Mouse (Mus musculus): Measurements from ENCODE around the gene Samd4.

Samd4 gene

DNA sequence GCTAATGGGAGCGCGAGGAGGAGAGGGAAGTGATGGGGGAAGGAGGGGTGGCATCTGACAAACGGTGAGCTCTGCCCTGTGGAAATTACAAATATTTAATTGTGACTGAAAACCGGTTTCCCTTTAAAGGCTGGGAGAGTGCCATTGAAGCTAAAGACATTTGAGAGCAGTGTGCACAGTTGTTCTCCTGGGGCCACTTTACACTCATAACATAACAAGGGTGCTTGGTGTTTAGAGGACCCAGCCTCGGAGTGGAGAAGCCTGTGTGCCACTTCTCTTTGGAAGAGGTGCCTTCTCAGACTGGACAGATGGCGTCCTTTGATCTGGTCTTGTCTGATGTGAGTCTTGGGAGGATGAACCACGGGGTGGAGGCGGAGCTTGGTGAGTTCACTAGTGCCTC, 26.2 kb downstream of the Samd4 start:
- peak; percentile 44 for DNase-seq (ENCODE audit: low spot score)

- no peak for DNase-seq (ENCODE audit: low spot score)
Measured at GRCm38 (mm10) chr14:46912496-46912895, 29.8 kb downstream of the Samd4 start.

DNA sequence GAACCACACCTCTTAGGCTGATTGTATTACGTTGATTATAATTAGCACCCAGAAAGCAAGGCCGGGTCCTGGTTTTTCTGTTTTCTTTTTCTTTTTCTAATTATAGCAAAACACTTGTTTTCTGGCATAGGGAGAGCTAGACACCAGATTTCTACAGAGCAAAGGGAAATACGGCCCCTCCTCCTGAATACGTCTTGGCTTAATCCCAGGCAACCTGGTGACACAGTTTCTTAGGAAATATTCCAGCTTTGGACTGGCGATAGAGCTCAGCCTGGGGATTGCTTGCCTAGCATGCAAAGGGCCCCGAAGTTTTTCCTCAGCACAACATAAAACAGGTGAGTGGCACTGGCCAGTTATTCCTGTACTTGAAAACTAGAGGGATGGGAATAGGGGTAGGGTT, 31.7 kb downstream of the Samd4 start:
- peak; percentile 31 for DNase-seq (ENCODE audit: low spot score)

DNA sequence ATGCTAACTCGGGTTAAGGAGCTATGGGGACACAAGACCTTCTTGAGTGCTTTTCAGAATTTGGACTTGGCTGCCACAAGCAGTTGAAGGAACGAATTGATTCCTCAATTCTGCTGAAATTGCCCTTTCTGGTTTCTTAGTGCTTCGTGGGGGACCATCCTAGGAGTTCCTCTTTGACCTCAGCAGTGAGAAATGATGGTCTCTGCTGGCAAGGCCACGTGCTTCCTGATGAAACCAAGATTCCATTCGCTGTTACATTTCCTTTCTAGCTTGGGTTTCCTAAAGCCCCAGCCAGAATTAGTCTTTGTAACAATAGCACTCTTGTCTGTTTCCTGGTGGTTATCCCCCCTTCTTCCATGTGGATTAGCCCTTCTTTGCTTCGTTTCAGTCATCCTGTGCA, 32.9 kb downstream of the Samd4 start:
- peak; percentile 18 for DNase-seq (ENCODE audit: low spot score)

- DNase-seq (ENCODE audit: low spot score), result peak; percentile 23
Measured at GRCm38 (mm10) chr14:46916581-46916980, 33.9 kb downstream of the Samd4 start.

- DNase-seq (ENCODE audit: low spot score), result peak; percentile 12
Measured at GRCm38 (mm10) chr14:46917136-46917535, 34.5 kb downstream of the Samd4 start.

DNA sequence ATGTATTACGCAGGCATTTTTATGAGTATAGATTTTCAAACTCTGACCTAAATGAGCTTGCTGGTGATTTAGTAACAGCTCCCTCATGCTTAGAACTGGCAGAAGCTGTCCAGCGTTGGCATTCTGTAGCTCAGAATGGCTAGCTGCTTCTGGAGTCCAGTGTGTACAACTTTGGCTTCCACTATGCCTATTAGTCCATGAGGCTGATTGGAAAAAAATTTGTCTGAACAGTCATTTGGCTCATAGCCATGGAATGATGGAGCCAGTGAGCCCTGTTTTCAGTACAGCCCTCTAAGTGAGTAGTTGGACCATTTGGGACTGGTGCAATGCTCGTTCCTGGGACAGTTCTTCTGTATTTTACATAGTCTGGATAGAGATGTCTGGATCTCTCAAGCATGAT, 34.9 kb downstream of the Samd4 start:
- DNase-seq (ENCODE audit: low spot score), result peak; percentile 7

GRCm38 (mm10) chr14:46920496-46920895, 37.8 kb downstream of the Samd4 start:
- peak; percentile 37 for DNase-seq (ENCODE audit: low spot score)

- DNase-seq (ENCODE audit: low spot score), result peak; percentile 30
Measured at GRCm38 (mm10) chr14:46921178-46921975, 38.7 kb downstream of the Samd4 start.

DNA sequence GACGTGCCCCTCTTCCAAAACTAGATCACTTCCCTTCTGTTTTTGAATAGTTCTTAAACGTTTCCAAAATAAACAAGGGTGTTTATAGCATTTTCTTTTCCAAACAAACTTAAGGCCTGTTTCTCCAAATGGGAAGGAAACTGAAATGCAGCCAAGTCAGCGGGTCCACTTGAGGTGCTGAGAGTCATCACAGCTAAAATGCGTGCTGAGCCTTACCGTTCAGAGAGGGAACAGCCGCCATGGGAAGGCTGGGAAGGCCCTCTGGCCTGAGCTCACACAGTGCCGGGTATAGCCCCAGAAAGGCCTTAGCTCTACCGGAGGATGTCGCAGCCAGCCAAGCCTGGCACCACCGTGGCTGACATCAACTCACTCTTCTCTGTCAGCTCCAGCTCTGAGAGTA, 41.3 kb downstream of the Samd4 start:
- DNase-seq (ENCODE audit: low spot score), result no peak

DNA sequence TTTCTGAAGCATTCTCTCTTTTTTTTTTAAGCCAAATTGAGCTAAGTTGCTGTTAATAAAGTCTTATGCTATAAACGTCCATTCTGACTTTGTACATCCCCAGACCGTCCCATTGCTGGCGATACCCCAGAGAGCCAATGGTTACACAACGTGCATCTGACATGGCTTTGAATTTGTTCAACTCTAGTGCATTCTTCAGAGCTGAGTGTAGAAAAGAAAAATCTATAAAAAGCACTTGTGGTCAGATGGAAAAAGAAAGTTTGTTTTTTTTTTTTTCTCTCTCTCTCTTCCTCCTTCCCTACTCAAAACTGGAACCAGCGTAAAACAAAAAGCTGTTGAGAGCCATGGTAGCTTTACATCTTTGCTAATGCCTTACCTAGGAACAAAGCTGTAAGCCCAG, 41.8 kb downstream of the Samd4 start:
- no peak for DNase-seq (ENCODE audit: low spot score)

DNA sequence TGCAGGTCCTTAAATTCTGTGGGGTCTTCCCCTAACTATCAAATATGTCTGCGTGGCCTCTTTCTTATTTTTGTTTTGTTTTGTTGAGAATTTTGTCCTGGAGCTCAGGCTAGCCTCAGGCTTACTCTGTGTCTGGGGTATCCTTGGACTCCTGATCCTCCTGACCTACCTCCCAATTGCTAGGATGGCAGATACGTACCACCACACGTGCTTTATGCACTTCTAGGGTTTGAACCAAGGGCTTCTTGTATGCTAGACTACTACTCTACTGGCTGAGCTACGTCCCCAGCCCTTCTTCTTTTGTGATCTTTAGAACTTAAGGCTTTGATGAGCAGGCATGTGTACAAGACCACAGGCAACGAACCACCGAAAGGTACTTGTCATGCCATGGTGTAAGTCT, 45.9 kb downstream of the Samd4 start:
- no peak for DNase-seq (ENCODE audit: low spot score)

- no peak for DNase-seq (ENCODE audit: low spot score)
Measured at GRCm38 (mm10) chr14:46932121-46932520, 49.5 kb downstream of the Samd4 start.

DNA sequence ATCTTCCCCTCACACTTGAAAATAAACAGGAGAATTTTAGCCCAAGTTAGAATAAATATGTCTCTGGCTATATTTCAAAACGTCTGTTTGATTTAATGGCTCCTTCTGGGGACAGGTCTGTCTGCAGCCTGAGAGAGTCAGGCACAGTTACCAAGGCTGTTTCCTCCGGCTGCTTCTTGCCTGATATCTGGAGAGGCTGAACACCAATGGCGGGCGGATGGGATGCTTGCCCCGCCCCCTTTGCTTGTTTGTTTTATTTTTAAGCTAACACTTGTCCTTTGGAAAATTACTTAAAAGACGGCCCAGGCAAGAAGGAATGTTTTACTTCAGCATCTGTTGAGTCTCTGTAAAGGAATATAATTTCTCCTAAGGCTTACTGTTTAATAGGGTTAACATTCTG, 50.1 kb downstream of the Samd4 start:
- peak; percentile 54 for DNase-seq (ENCODE audit: low spot score)

- DNase-seq (ENCODE audit: low spot score), result no peak
Measured at GRCm38 (mm10) chr14:46941077-46941476, 58.4 kb downstream of the Samd4 start.

DNA sequence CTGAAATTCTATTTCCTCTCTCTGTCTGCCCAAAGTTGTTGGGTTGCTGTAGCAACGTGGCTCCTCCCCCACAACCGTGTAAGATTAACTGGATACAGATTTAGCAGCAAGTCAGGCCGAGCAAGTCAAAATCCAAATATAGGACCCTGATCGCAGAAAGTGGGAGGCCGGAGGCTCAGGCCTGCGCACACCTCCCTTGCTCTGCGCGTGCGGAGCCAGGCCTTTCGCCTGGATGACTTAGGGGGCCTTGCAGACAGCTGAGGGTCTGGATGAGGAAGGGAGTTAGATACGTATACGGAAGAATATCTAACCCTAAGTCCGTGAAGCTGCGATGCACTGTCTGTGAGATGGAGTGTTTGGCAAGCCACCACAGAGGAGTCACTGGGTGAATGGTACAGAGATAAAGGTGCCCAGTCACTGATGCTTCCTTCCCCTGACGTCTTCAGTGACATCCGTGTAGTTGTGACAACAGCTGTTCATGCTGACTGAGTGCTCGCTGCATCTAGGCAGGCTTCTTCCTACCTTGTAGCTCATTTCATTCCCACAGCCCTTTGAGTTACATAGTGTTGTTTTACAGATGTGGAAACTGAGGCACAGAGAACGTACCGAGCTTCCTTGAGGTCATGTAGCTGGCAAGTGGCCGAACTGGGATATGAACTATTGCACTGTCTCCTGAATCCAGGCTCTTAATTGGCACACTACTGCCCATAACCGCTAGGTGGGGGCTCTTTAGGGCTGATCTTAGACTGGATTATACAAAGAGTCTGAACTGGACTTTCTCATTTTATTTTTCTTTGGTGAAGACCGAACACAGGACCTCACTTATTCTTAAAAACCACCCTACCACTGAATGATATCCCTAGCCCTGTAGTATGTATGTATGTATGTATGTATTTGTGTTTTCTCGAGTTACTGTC, 59.5 kb downstream of the Samd4 start:
- peak; percentile 69 for DNase-seq (ENCODE audit: low spot score)

GRCm38 (mm10) chr14:46944411-46944810, 61.8 kb downstream of the Samd4 start:
- no peak for DNase-seq (ENCODE audit: low spot score)

DNA sequence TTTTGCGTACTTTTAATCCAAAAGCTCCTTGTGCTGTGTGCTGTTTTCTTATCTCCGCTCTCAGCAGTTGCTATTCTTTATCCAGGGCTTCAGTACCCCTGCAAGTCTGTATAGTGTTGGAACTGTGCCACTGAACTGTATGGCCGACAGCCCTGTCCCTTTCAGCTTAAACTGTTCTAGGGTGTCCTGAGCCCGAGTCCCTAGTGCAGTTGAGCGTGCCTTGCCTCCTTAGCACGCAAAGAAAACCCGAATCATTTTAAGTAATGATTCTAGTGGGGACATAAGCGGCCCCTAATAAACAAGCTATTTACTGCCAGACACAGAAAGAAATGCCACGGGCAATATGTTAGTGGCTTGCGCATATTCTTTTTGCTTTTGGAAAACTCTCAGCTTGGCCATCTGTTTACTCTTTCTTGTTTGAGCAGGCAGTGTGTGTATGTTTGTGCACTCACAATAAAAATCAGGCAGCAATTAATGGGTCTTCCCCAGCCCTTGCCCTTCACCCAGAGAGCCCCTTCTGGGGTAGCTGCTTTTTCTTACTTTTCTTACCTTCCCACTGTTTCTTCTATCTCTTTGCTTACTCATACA, 63.3 kb downstream of the Samd4 start:
- DNase-seq (ENCODE audit: low spot score), result no peak

DNA sequence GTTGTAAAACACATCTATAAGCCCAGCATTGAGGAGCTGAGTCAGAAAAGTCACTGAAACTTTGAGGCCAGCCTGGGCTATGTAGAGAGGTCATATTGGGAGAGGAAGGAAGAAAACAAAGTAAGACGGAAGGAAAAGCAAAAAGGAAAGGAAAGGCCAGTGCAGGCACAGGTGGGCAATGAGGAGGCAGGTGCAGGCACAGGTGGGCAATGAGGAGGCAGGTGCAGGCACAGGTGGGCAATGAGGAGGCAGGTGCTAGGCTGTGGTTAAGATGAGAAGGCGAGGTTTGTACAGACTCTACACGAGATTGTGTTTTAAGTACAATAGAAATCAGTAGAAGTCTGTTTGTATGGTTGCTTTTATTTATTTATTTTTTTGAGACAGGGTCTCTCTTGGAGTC, 65.0 kb downstream of the Samd4 start:
- no peak for DNase-seq (ENCODE audit: low spot score)

DNA sequence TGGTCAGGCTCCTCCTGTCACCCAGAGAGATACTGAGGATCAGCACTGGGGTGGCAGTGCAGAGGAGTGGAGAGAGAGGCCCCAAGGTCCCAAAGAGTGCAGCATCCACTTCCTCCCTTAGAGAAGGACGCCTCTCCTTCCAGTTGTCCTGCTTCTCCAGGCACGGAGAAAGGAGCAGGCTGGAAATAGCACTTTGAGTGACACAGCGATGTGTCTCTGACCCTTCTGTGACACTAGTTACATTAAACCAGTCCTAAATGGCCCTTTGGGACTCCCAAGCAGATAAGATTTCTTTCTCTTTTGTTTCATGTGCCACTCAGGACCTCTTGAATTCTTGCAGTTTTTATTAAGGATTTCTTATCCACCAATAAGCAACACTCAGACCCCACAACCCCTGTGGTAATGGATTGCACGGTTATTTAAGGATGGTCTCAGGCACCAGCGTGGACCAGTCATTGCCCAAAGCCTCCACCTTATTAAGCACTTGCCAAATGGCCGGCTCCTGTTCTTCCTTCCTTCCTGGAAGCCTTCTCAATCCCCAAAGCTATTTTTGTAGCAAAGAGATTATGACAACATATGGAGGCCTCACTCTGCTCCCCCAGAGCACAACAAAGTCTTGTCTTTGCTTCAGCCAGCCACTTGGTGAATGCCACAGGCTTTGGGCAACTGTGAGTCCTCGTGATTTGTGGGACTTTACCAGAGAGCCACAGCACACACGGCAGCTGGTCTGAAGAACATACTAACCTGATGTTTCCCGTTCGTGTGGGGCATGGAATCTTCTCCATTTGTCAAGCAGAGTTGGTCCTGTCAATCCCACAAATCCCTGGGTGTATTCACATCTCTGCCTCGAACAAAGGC, 68.1 kb downstream of the Samd4 start:
- no peak for DNase-seq (ENCODE audit: low spot score)

GRCm38 (mm10) chr14:46952264-46952663, 69.6 kb downstream of the Samd4 start:
- DNase-seq (ENCODE audit: low spot score), result no peak

GRCm38 (mm10) chr14:46955109-46955508, 72.5 kb downstream of the Samd4 start:
- DNase-seq (ENCODE audit: low spot score), result no peak
